Mouse (Mus musculus) spleen, adult 2 months (tissue): ENCODE results near the gene Olfr765.

Experiments used
- CTCF ChIP-seq: fragments of 200-500 bp; IDR thresholded peaks from 2 replicates; pipeline ENCODE4 v1.5.1; 2011; ENCODE audit warnings: mild to moderate bottlenecking, inconsistent platforms; ENCODE audit not compliant: insufficient read depth, insufficient read length, insufficient replicate concordance; ENCODE audit errors: extremely low read depth
- POLR2A ChIP-seq: fragments of 200-500 bp; IDR thresholded peaks from 2 replicates; pipeline ENCODE4 v1.6.1; 2011; ENCODE audit warnings: low read depth, low read length, inconsistent platforms

DNA sequence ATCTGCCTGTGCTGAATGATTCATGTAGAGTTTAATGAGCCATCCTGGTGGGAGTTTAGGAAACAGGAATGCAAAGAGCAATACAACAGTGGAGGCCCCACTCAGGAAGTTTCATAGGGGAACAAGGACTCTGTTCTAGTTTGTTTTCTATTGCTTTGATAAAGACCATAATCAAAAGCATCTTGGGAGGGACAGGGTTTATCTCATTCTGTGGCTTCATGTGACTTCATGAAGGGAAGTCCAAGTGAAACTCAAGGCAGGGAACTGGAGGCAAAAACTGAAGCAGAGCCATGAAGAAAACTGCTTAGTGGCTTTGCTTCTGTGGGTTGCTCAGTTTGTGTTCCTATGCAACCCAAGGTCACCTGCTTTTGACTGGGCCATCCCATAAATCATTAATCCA, 35.3 kb downstream of the Olfr765 start:
- TF ChIP-seq CTCF (no peak), POLR2A (no peak)
